Mouse (Mus musculus): ENCODE measurements around the gene Gm20388.

Gm20388 gene

DNA sequence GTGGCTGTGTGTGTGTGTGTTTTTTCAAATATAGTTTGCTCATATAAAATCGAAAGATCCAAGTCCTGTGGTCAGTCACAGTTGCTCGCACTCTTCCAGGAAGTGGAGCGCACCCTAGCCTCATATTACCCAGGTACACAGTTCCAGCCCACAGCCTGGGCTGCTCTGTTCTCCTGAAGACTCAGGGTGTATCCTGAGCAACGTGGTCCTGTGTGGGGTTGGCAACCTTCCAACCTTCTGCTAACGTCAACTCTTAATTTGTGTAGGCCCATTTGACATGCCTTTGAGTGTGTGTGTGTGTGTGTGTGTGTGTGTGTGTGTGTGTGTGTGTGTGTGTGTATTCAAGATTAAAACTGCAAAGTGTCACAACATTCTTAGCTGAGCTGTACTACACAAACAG lies 3786.7 kb downstream of the Gm20388 start:
- DNase-seq (ENCODE audit: low spot score): no peak

- DNase-seq (ENCODE audit: low spot score): no peak
Observed at GRCm38 (mm10) chr8:123700399-123701070, 3789.9 kb downstream of the Gm20388 start.

DNA sequence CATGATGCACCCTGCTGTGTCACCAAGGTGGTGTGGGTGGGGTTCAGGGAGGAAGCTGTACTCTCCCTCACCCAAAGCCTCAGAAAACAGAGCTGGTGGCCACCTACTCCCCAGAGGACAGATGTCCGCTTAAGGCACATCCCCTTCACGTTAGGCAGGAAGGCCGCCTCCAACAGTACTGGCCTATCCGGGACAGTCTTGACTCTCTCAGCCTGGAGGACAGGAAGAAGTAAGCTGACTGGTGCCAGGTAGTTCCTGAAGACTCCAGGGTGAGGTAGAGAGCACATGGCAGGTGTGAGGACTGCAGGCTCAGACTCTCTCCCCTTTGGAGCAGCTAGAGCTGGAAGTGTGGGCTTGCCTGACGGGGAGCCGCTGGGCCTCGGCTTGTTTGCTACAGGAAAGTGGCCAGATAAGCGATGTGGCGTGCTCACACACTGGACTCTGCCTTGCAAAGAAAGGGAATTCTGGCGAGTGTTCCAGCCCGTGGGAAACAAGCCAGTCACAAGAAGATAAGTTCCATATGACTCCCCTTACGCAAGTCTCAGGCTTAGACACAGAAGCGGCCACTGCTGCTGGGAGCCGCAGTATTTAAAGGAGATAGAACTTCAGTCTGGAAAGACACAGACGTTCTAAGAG lies 3791.4 kb downstream of the Gm20388 start:
- DNase-seq (ENCODE audit: low spot score): peak; percentile 54

- no peak for DNase-seq (ENCODE audit: low spot score)
Observed at GRCm38 (mm10) chr8:123705376-123705775, 3794.7 kb downstream of the Gm20388 start.

GRCm38 (mm10) chr8:123707137-123707536 lies 3796.5 kb downstream of the Gm20388 start:
- DNase-seq (ENCODE audit: low spot score): no peak

DNA sequence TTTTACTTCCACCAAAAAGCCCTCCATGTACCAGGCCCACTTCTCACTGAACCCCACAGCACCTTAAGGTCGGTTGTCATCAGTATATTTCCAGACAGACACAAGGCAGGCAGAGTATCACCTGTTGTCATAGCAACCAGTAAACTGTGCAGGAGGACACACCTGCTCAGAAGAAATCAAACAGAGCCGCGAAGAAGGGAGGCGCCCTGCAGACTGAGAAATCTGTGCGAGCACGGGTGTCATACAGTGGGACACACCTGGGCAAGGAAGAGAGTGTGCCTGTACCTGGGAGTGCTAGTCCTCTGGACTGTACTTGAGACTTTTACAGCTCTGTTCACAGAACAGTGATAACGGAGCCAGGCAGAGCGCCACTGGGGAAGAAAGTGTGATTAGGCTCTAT lies 3798.1 kb downstream of the Gm20388 start:
- DNase-seq (ENCODE audit: low spot score): no peak

GRCm38 (mm10) chr8:123710335-123710734 lies 3799.7 kb downstream of the Gm20388 start:
- no peak for DNase-seq (ENCODE audit: low spot score)

DNA sequence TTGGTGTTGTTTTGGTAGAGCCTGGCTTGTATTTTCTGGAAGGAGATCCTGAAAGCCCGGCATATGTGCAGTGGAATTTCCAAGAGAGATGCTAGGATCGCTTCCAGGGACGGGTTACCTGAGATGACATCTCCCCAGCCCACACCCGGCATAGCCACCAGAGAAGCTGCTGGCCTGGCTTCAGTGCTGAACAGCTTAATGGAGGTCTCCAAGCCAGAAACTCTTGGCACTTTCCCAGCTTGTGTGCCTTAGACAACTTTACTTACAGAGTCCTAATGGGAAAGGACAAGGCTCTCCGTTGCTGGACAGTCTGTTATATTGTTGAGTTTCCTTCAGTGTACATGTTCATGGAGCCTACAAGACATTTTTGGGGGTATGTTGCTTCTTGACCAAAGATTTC lies 3803.8 kb downstream of the Gm20388 start:
- DNase-seq (ENCODE audit: low spot score): no peak

GRCm38 (mm10) chr8:123715916-123716592 lies 3805.4 kb downstream of the Gm20388 start:
- DNase-seq (ENCODE audit: low spot score): no peak

- no peak for DNase-seq (ENCODE audit: low spot score)
Observed at GRCm38 (mm10) chr8:123717104-123717503, 3806.5 kb downstream of the Gm20388 start.

GRCm38 (mm10) chr8:123717516-123718490 lies 3807.2 kb downstream of the Gm20388 start:
- DNase-seq (ENCODE audit: low spot score): peak; percentile 41

DNA sequence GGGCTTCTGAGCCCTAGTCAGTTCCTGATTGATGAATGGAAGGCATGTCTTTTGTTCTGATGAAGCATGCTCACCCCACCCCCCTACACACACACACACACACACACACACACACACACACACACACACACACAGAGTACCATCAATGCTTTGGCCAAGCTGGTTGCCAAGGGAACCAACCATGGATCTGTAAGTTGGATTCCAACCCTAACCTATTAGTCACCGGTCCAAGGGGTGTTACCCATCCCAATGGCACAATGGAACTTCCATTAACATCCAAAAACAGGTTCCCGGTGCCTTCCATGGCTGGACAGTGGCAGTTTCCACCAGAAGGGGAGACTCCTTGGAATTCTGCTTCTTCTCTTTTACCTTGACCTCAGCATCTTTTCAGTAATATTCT lies 3808.1 kb downstream of the Gm20388 start:
- no peak for DNase-seq (ENCODE audit: low spot score)

DNA sequence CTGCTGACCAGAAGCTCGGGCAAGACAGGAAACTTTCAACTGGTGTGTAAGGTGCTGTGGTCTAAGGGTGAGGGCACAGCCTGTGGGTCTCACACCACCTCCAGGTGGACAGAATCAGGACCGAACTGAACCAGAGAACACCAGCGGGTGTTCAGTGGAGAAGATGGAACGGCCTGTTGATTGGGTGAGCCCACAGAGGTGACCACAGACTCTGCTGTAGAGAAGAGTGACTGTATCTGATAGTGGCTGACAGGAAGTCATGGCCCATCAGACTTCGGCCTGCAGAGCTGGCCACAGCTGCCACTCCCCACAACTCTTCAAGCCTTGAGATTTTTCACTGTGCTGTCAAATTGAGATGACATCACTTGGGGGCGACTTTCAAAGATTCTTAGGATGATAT lies 3808.6 kb downstream of the Gm20388 start:
- no peak for DNase-seq (ENCODE audit: low spot score)

GRCm38 (mm10) chr8:123719811-123720210 lies 3809.2 kb downstream of the Gm20388 start:
- DNase-seq (ENCODE audit: low spot score): no peak

DNA sequence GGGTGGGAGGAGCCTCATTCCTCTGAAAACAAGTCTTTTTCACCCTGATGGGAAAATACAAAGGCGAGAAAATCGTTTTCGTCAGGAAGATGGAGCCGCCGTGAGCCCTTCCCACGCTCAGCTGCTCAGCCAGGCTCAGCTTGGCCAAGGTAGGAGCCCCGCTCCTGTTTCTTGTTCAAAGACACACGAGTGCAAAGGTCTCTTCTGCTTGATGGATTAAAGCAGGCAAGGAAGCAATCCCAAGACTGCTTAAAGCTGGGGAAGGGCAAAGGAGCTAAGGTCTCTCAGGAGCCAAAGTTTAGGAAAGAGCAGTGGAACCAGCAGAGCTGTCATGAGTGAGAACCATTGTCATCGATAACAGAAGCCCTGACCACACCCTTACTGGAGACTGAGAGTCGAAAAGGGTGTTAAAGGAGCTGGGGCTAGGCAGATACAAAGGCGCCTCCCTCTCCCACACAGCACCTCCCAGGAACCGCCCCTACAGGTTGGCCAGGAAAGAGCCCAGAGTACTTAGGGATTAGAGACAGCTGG lies 3809.9 kb downstream of the Gm20388 start:
- DNase-seq (ENCODE audit: low spot score): no peak

- no peak for DNase-seq (ENCODE audit: low spot score)
Observed at GRCm38 (mm10) chr8:123722245-123722644, 3811.6 kb downstream of the Gm20388 start.

DNA sequence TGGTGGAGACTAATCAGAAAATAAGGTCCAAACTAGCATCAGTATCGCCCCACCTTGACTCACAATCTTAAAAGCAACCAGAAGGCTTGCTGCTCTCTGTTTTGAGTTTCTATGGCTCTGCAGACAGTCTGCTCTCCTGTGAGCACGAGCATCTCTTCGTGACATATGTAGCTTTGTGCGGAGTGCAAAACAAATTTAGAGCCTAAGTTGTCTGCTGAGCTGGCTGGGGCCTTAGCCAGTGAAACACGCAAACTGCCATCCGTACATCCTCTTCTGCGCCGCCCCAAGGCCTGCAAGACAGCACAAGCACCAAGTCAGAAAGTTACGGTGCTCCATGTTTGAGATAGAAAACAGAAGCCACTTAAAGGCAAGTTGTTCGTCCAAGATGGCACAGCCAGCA lies 3814.1 kb downstream of the Gm20388 start:
- no peak for DNase-seq (ENCODE audit: low spot score)

GRCm38 (mm10) chr8:123725261-123725660 lies 3814.6 kb downstream of the Gm20388 start:
- no peak for DNase-seq (ENCODE audit: low spot score)

- DNase-seq (ENCODE audit: low spot score): no peak
Observed at GRCm38 (mm10) chr8:123726759-123727158, 3816.1 kb downstream of the Gm20388 start.

DNA sequence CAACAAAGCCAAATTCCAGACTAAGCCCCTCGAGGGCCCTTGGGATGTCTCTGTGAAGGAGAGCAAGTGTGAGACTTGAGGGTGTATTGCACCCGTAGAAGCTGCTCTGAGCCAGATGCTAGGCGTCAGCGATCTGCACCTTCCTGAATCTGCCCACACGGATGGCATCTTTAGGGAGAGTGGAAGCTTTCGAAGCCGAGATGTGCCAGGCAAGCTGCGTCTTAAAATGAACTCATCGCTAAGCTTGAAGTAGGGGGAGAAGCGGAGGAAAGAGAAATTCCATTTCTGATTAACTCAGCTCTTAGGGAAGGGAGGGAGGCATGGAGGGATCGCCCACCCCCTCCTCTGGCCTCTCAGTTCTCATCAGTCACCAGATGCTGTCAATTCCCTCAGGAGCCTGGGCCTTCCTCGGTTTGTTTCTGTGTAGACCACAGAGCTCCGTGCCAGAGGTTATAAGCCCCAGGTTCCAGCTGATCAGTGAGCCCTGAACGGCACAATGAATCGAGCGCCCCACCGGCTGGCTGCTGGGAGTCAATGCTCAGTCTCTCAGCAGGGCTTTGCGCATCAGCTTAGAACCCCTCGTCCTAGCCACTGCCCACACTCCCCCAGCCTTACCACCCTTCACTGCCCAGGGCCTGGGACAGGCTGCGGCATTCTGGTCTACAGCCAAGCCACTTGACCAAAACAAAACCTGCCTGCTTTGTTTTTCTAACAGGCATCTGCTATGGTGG lies 3818.6 kb downstream of the Gm20388 start:
- DNase-seq (ENCODE audit: low spot score): no peak

GRCm38 (mm10) chr8:123729786-123730411 lies 3819.3 kb downstream of the Gm20388 start:
- DNase-seq (ENCODE audit: low spot score): no peak

All from urinary bladder, postnatal 25 days (tissue).